Mouse (Mus musculus): ENCODE measurements around the gene Man1b1.

The Man1b1 gene

DNA sequence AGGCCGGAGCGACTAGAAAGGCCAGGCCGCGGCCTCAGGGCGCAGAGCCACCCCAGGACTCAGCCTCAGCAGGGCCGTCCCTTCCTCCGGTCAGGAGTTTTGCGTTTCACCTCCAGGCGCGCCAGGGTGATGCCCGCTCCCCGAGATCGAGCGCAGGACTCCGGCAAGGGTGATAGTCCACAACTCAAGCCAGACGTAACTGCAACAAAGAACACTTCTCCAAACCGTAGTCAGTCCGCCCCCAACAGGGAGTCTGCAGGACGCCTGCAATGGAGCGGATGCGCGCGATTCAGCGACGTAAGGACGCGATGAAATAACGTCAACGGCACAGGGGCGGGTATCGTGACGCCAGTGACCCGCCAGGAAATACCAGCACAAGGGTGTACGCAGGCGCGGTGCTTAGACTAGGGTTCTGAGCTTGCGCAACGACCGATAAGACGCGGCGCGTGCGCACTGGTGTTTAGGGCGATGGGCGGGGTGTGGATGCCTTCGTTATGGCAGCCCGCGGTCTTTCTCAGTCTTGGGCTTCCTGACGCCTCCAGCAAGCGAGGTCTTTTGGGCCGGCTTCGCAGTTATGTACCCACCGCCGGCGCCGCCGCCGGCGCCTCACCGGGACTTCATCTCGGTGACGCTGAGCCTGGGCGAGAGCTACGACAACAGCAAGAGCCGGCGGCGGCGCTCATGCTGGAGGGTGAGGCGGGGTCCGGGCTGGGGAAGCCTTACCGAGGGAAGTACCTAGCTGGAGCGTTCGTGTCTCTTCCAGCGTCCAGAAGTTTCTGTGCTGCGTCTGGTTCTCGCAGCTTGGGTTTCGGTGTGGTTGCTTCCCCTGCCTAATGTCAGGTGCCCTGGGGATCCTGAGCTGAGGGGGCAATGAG, at the start of gene Man1b1:
Gene Man1b1, plus strand, starts transcription at position 53 of the 875 bp plus-strand sequence.
- DNase-seq (ENCODE audit: low spot score): peak; percentile 99

DNA sequence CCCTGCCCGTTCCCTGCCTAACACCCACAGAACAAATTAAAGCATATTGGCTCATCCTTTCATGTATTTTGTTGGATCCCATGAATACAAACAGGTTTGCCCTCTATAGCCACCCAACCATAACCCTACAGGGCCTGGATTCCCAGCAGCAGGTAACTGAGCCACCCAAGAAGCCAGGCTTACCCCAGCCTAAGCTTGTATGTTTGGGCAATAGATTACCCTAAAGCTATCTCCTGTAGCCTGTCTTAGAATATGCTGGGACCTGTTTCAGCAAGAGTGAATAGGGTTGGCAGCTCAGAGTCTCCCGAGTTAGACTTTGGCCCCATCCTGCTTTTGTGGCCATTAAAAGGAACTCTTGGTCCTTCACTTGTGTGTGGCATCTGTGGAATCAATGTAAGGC, 46.6 kb upstream of the Man1b1 start:
- no peak for DNase-seq (ENCODE audit: low spot score)

DNA sequence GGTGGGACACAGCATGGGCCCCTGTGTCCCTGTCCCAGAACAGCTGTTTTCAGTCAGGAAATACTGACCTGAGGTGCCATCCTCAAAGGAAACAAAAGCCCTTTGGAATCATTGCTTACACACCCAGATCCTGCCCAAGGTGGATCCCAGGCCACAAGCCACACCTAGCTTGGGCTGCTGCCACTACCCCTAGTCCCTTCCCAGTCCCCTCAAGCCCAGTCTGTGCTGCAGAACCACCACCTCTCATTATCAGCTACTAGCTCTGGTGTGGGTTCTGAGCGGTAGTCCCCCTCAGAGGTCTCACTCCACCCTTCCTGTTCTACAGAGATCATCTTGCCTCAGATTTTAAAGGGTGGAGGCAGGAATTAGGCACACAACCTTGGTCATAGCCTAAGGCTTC, 45.8 kb upstream of the Man1b1 start:
- no peak for DNase-seq (ENCODE audit: low spot score)

- no peak for DNase-seq (ENCODE audit: low spot score)
Measured at GRCm38 (mm10) chr2:25286837-25287636, 45.1 kb upstream of the Man1b1 start.

DNA sequence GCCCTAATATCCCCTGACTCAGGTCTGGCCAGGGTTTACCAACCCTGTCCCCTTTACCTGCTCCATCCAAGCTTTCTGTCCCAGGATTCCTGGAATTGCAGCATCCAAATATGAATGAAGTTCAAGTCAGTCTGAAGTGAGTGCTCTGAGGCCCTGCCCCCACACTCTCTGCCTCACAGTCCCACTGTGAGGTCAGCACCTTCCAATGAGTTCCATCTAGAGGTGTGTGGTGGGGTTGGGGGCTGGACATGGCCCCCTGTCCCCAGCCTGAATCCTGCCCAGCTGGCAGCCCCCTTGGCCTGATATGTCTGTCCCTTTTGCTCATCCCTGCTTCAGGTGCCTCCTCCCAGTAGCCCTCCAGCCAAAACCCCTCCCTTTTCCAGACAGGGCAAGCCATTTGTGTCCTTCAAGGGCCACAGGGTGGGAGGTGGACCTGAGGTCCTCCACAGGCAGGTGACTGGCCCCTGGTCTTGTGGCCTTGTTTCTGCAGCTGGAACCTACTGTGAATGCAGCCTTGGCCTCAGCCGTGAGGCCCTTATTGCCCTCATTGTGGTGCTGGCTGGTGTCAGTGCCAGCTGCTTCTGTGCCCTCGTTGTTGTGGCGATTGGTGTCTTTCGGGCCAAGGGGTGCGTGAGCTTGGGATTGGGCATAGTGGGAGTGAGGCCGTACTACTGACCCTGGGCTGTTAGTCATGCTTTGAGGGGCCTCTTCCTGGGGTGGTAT, 44.0 kb upstream of the Man1b1 start, which contains the start of gene Tmem210:
Gene Tmem210, plus strand, starts transcription at position 219 of the 723 bp plus-strand sequence.
- no peak for DNase-seq (ENCODE audit: low spot score)

- no peak for DNase-seq (ENCODE audit: low spot score)
Measured at GRCm38 (mm10) chr2:25288734-25289345, 43.3 kb upstream of the Man1b1 start.

GRCm38 (mm10) chr2:25289651-25290050, 42.5 kb upstream of the Man1b1 start, which contains the start of gene Lrrc26:
Lrrc26 (plus strand) TSS chr2:25289915.
- DNase-seq (ENCODE audit: low spot score): no peak

GRCm38 (mm10) chr2:25290101-25290815, 41.9 kb upstream of the Man1b1 start:
- no peak for DNase-seq (ENCODE audit: low spot score)

DNA sequence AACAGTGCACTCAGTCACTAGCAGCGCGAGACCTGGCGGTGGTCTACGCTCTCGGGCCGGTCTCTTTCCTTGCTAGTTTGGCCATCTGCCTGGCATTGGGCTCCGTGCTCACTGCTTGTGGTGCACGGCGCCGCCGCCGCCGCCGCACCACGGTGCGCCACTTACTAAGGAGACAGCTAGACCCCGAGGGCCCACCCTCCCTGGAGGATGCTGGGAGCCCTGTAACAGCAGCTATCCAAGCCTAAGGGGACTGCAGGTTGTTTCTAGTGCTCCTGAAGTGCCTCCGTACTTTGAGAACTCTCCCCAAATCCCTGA, 41.4 kb upstream of the Man1b1 start:
- DNase-seq (ENCODE audit: low spot score): no peak

- no peak for DNase-seq (ENCODE audit: low spot score)
Measured at GRCm38 (mm10) chr2:25291184-25292053, 40.7 kb upstream of the Man1b1 start.

DNA sequence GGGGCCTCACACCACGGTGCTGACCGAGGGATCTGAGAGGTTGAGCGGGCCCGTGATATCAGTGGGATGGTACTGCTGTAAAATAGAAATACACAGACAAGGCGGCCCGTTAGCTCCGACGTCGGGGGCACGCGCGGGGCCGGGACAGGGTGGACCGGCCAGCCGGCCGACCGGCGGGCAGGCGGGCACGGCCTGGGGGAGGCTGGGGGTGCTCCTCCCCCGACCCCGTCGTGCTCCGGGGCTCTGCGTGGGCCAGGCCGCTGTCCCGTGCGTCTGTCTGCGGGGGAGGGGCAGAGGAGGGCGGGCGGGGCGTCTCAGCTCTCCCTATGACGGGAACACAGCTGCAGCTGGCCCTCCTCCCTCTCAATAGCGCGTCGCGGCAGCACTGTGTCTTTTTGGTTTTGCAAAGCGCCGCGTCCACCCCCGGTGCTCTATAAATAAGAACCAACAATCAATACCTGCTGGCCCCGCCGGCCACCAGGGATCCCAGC, 40.0 kb upstream of the Man1b1 start:
- no peak for DNase-seq (ENCODE audit: low spot score)

DNA sequence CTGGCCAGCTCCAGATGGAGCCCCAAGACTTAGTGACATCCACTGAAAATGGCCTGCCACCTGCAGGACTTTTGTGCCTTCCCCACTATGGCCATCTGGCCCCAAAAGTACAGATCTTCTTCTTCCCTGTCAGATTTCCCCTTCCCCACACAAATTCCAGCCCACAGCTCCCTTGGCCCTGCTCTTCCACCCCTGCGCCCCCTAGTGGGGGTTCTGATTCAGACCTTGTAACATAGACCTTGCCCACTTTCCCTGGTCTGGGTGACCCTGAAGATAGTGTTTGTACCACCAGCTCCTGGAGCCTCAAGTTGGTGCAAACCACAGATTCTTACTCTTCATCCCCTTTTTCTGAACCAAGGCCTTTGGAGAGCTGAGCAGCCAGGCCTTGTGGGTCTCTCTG, 39.3 kb upstream of the Man1b1 start:
- no peak for DNase-seq (ENCODE audit: low spot score)

DNA sequence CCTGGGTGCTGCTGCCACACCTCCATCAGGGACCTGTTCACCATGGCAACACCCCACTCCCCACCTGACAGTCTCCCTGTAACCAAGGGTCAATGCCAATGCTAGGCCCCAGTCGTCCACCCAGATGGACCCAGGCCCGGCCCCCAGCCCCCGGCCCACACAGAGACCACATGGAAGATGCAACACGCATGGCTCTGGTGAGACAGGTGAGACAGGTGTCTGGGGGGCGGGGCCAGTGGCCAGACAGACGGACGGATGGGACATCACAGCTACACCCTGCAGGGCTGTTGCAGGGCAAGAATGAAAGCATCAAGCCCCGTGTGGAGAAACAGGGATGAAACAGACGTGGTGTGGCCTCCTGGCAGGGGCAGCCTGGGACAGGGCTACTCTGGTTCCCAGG, 38.4 kb upstream of the Man1b1 start:
- no peak for DNase-seq (ENCODE audit: low spot score)

DNA sequence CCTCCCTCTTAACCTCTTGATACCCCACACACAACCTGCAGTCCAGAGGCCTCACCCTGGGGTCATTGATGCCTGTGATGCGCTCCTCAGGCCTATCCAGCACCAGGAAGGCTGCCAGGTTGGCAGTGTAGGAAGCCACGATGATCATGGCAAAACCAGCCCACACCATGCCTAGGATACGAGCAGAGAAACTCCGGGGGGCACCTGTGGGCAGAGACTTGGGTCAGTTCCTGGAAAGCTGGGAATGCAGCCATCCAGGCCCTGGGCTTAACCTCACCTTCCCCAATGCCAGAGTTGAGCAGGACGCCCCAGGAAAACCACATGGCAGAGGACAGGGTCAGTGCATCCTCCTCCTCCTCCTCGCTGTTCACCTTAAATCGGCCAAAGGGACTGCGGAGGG, 35.0 kb upstream of the Man1b1 start:
- DNase-seq (ENCODE audit: low spot score): no peak

GRCm38 (mm10) chr2:25298046-25298445, 34.1 kb upstream of the Man1b1 start:
- DNase-seq (ENCODE audit: low spot score): no peak

- no peak for DNase-seq (ENCODE audit: low spot score)
Measured at GRCm38 (mm10) chr2:25303452-25303851, 28.7 kb upstream of the Man1b1 start.

GRCm38 (mm10) chr2:25303931-25304656, 28.0 kb upstream of the Man1b1 start:
- no peak for DNase-seq (ENCODE audit: low spot score)

DNA sequence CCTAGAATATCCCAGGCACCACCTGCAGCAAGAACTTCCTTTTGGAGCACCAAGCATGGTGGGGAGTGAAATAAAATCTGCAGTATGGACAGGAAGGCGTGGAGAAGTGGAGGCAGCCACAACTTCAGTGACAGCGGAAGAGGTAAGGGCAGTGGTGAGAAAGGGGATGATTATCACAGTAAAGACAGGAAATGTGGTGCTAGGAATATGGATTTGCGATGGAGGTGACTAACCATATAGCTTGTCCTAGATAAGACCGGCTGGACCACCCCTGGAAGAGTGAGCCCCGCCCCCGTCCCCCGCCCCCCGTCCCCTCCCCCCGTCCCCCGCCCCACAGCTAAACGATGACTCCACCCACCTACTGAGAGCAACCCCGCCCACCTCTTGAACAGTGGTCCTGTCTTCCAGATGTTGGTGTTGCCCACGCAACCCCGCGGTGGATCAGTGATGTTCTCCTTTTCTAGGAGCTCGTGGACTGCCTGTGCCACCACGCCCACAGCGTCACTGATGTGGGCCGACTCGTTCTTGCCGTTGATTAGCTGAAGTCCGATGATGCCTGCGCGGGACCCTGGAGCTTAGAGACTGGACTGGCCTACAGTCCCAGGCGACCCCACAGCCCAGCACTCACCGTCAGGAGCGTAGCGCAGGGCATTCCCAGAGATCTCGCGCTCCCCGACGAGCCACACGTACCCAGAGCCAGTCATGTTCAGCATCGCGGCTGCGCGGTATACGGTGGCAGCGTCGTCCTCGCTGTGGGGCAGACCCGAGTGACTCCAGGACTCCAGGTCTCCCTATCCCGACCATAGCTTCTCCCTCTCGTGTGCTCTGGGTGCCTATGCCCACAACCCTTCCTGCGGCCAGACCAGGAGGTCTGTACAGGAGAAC, 27.2 kb upstream of the Man1b1 start:
- no peak for DNase-seq (ENCODE audit: low spot score)

All from left cerebral cortex, adult 11 months (tissue).